8 mouse cellular contexts compared by ENCODE assay signal in the genomic region with DNA sequence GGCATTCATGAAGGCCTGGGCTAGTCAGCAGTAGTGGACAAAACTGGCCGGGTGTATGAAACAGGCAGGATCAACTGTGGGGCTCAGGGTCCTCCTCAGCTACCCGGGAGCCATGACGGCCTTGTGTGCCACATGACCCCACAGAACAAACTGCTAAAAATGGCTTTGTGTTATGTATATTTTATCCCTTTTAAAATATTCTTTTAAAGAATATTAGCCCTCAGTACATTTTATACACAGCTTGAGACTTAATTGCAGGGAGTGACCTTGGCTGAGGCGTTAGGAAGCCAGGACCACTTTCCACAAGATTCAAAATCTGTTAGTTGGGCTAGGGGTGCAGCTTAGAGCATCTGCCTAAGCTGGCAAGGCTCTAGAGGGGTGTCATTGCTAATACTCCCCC. TPM values are rescaled to one million over a fixed set of nuclear protein-coding genes. Genes with fewer than 3 reads are reported as not detected.
DNase-seq lines count a peak whose midpoint lies in the region; ATAC-seq lines count a peak whose summit lies in the region.

No protein-coding gene starts in this region.

- no peak overlapping the region for H3K27ac ChIP-seq in kidney, embryonic 16.5 days (ENCODE audit: low read length)
- no peak overlapping the region for H3K27ac ChIP-seq in embryonic facial prominence, embryonic 11.5 days (replicated peaks; ENCODE audit: low read depth, low read length)
- H3K27ac ChIP-seq in hindbrain, embryonic 13.5 days, result peak overlapping the region; percentile 95
- peak overlapping the region; percentile 88 for H3K27ac ChIP-seq in midbrain, embryonic 14.5 days (replicated peaks; ENCODE audit: low read depth, low read length)

- no peaks in the 10 kb centered on the region for H3K27me3 ChIP-seq in kidney, embryonic 16.5 days (ENCODE audit: insufficient read depth, low read length)
- H3K27me3 ChIP-seq in embryonic facial prominence, embryonic 11.5 days (ENCODE audit: control insufficient read depth, insufficient read depth, low read length), result no peaks in the 10 kb centered on the region
- H3K27me3 ChIP-seq in hindbrain, embryonic 13.5 days, result 0 out of 2 replicates have a peak, but pooled peaks cover 5% of the 10 kb centered on the region
- H3K27me3 ChIP-seq in midbrain, embryonic 14.5 days (ENCODE audit: control insufficient read depth, insufficient read depth, low read length), result no peaks in the 10 kb centered on the region

- peak overlapping the region; percentile 69 for H3K9ac ChIP-seq in kidney, embryonic 16.5 days (replicated peaks; ENCODE audit: low read length)
- peak overlapping the region; percentile 51 for H3K9ac ChIP-seq in embryonic facial prominence, embryonic 11.5 days (replicated peaks; ENCODE audit: low read length)
- H3K9ac ChIP-seq in hindbrain, embryonic 13.5 days, result peak overlapping the region; percentile 79; the same call in 1 of the 2 replicates
- H3K9ac ChIP-seq in midbrain, embryonic 14.5 days (replicated peaks; ENCODE audit: low read length), result peak overlapping the region; percentile 63; the same call in 1 of the 2 replicates

- no peaks in the 10 kb centered on the region for H3K9me3 ChIP-seq in kidney, embryonic 16.5 days (ENCODE audit: low read length)
- H3K9me3 ChIP-seq in embryonic facial prominence, embryonic 11.5 days (replicated peaks; ENCODE audit: control insufficient read depth, low read length), result no peaks in the 10 kb centered on the region
- H3K9me3 ChIP-seq in hindbrain, embryonic 13.5 days, result no peaks in the 10 kb centered on the region
- no peaks in the 10 kb centered on the region for H3K9me3 ChIP-seq in midbrain, embryonic 14.5 days (ENCODE audit: control insufficient read depth, low read length)

- no peak for DNase-seq in kidney, adult 11 months
- peak; percentile 20 for DNase-seq in embryonic facial prominence, embryonic 11.5 days (ENCODE audit: low spot score)
- peak; percentile 53 for DNase-seq in midbrain, embryonic 14.5 days
- DNase-seq in spleen, adult 12 weeks (ENCODE audit: low spot score), result no peak
- no peak for DNase-seq in kidney, postnatal 36 days
- DNase-seq in gastrocnemius, adult 8-10 months (ENCODE audit: low spot score in 2 of 2), result no peak

- WGBS in kidney, embryonic 16.5 days, result 64% methylated on average over 4 of the region's 4 CpGs
- 55% methylated on average over 4 of the region's 4 CpGs for WGBS in embryonic facial prominence, embryonic 11.5 days
- WGBS in hindbrain, embryonic 13.5 days, result 56% methylated on average over 4 of the region's 4 CpGs
- WGBS in midbrain, embryonic 14.5 days, result 55% methylated on average over 4 of the region's 4 CpGs

- H3K4me2 ChIP-seq in kidney, embryonic 16.5 days (replicated peaks; ENCODE audit: low read depth, low read length), result peak overlapping the region; percentile 65
- peak overlapping the region; percentile 29; the same call in 1 of the 2 replicates for H3K4me2 ChIP-seq in embryonic facial prominence, embryonic 11.5 days (ENCODE audit: low read depth, low read length)
- peak overlapping the region; percentile 60 for H3K4me2 ChIP-seq in hindbrain, embryonic 13.5 days
- H3K4me2 ChIP-seq in midbrain, embryonic 14.5 days (ENCODE audit: low read length), result peak overlapping the region; percentile 57

- peak overlapping the region; percentile 46 for H3K4me3 ChIP-seq in kidney, embryonic 16.5 days (ENCODE audit: low read length)
- no peak overlapping the region for H3K4me3 ChIP-seq in embryonic facial prominence, embryonic 11.5 days (ENCODE audit: low read depth, low read length)
- H3K4me3 ChIP-seq in hindbrain, embryonic 13.5 days, result peak overlapping the region; percentile 39; the same call in 1 of the 2 replicates
- peak overlapping the region; percentile 35; the same call in 1 of the 2 replicates for H3K4me3 ChIP-seq in midbrain, embryonic 14.5 days (replicated peaks; ENCODE audit: low read depth, low read length)

- peaks cover 3% of the 10 kb centered on the region; the same call in 1 of the 2 replicates for H3K4me1 ChIP-seq in kidney, embryonic 16.5 days (ENCODE audit: insufficient read depth, low read length)
- no peaks in the 10 kb centered on the region for H3K4me1 ChIP-seq in embryonic facial prominence, embryonic 11.5 days (ENCODE audit: control insufficient read depth, insufficient read depth, low read length)
- H3K4me1 ChIP-seq in hindbrain, embryonic 13.5 days (replicated peaks), result peaks cover 15% of the 10 kb centered on the region
- peaks cover 9% of the 10 kb centered on the region for H3K4me1 ChIP-seq in midbrain, embryonic 14.5 days (ENCODE audit: control insufficient read depth, insufficient read depth, low read length)

- no peaks in the 10 kb centered on the region for H3K36me3 ChIP-seq in kidney, embryonic 16.5 days (ENCODE audit: insufficient read depth, low read length)
- H3K36me3 ChIP-seq in embryonic facial prominence, embryonic 11.5 days (replicated peaks; ENCODE audit: control insufficient read depth, insufficient read depth, low read depth, low read length), result no peaks in the 10 kb centered on the region
- H3K36me3 ChIP-seq in hindbrain, embryonic 13.5 days, result no peaks in the 10 kb centered on the region
- no peaks in the 10 kb centered on the region for H3K36me3 ChIP-seq in midbrain, embryonic 14.5 days (ENCODE audit: control insufficient read depth, insufficient read depth, low read length)

- ATAC-seq in kidney, embryonic 16.5 days (ENCODE audit: low FRiP score, low TSS enrichment), result 0 out of 2 replicates have a peak, but pooled peaks have one; percentile 44
- no peak for ATAC-seq in embryonic facial prominence, embryonic 11.5 days (replicated peaks; ENCODE audit: insufficient number of reproducible peaks, low FRiP score, low TSS enrichment, low read depth)
- peak; percentile 67; the same call in 1 of the 2 replicates for ATAC-seq in hindbrain, embryonic 13.5 days (ENCODE audit: low FRiP score)
- ATAC-seq in midbrain, embryonic 14.5 days (ENCODE audit: low FRiP score, low TSS enrichment), result peak; percentile 46; the same call in 1 of the 2 replicates

RNA-seq across cellular contexts. Expression of a gene that starts 5.8 kb away (rescaled TPM):
- 500 and 509 TPM in 2 replicates for polyA plus RNA-seq in kidney, embryonic 16.5 days (2015; fragmentation: Nextera tagmentation; extraction: Ambion mirVana)
- polyA plus RNA-seq in embryonic facial prominence, embryonic 11.5 days (2014; fragmentation: Nextera tagmentation; extraction: Ambion mirVana), result 823 and 855 TPM in 2 replicates
- polyA plus RNA-seq in hindbrain, embryonic 13.5 days (2015; fragmentation: Nextera tagmentation; extraction: Ambion mirVana), result 534 and 549 TPM in 2 replicates
- polyA plus RNA-seq in midbrain, embryonic 14.5 days (2014; fragmentation: Nextera tagmentation; extraction: Ambion mirVana), result 539 and 584 TPM in 2 replicates
- total RNA-seq in gastrocnemius, adult 8-10 months (2022), result 10 to 100 TPM; 63.8 to 91.3 (median 74.6) TPM

RNA-seq across cellular contexts. Expression of a gene that starts 16.7 kb away (rescaled TPM):
- 0.55 and 0.71 TPM in 2 replicates for polyA plus RNA-seq in kidney, embryonic 16.5 days (2015; fragmentation: Nextera tagmentation; extraction: Ambion mirVana)
- polyA plus RNA-seq in embryonic facial prominence, embryonic 11.5 days (2014; fragmentation: Nextera tagmentation; extraction: Ambion mirVana), result not detected in 2 replicates
- 0.75 and 1.4 TPM in 2 replicates for polyA plus RNA-seq in hindbrain, embryonic 13.5 days (2015; fragmentation: Nextera tagmentation; extraction: Ambion mirVana)
- polyA plus RNA-seq in midbrain, embryonic 14.5 days (2014; fragmentation: Nextera tagmentation; extraction: Ambion mirVana), result 0.32 and 0.77 TPM in 2 replicates
- total RNA-seq in gastrocnemius, adult 8-10 months (2022), result not detected

RNA-seq across cellular contexts. Expression of a gene that starts 45.5 kb away (rescaled TPM):
- 393 and 397 TPM in 2 replicates for polyA plus RNA-seq in kidney, embryonic 16.5 days (2015; fragmentation: Nextera tagmentation; extraction: Ambion mirVana)
- polyA plus RNA-seq in embryonic facial prominence, embryonic 11.5 days (2014; fragmentation: Nextera tagmentation; extraction: Ambion mirVana), result 247 and 265 TPM in 2 replicates
- 265 and 269 TPM in 2 replicates for polyA plus RNA-seq in hindbrain, embryonic 13.5 days (2015; fragmentation: Nextera tagmentation; extraction: Ambion mirVana)
- 181 and 232 TPM in 2 replicates for polyA plus RNA-seq in midbrain, embryonic 14.5 days (2014; fragmentation: Nextera tagmentation; extraction: Ambion mirVana)
- 100 to 1,000 TPM; 104 to 122 (median 111) TPM for total RNA-seq in gastrocnemius, adult 8-10 months (2022)

RNA-seq across cellular contexts. Expression of a gene that starts 60.0 kb away (rescaled TPM):
- 27.4 and 27.5 TPM in 2 replicates for polyA plus RNA-seq in kidney, embryonic 16.5 days (2015; fragmentation: Nextera tagmentation; extraction: Ambion mirVana)
- polyA plus RNA-seq in embryonic facial prominence, embryonic 11.5 days (2014; fragmentation: Nextera tagmentation; extraction: Ambion mirVana), result 22.9 and 24.4 TPM in 2 replicates
- polyA plus RNA-seq in hindbrain, embryonic 13.5 days (2015; fragmentation: Nextera tagmentation; extraction: Ambion mirVana), result 22.7 and 27.5 TPM in 2 replicates
- polyA plus RNA-seq in midbrain, embryonic 14.5 days (2014; fragmentation: Nextera tagmentation; extraction: Ambion mirVana), result 25.0 and 31.6 TPM in 2 replicates
- total RNA-seq in gastrocnemius, adult 8-10 months (2022), result 10 to 100 TPM; 21.2 to 24.9 (median 22.0) TPM

Comparison
In these comparisons a context has a peak if more than half of its experiments do, and no peak if none do; other contexts are left out.
1. H3K27ac ChIP-seq: peak in hindbrain, embryonic 13.5 days (single experiment) and midbrain, embryonic 14.5 days (single experiment); none in kidney, embryonic 16.5 days (single experiment) and embryonic facial prominence, embryonic 11.5 days (single experiment).
2. DNase-seq: peak in embryonic facial prominence, embryonic 11.5 days (single experiment) and midbrain, embryonic 14.5 days (single experiment); none in kidney, adult 11 months (single experiment), spleen, adult 12 weeks (single experiment), kidney, postnatal 36 days (0 of 2) and gastrocnemius, adult 8-10 months (0 of 2).
3. Peak in every context shown above with its lines, with median percentiles within 50 percentile points of each other: H3K4me2 ChIP-seq and H3K9ac ChIP-seq.